Mouse (Mus musculus) erythroblast, embryonic 14.5 days (primary cell): ENCODE data around the gene Txndc17.

Source experiments
- GATA1 ChIP-seq: IDR thresholded peaks from 2 replicates; pipeline ENCODE4 v1.6.1; 2012; ENCODE audit warnings: low read length, inconsistent platforms, mixed read lengths
- TAL1 ChIP-seq: IDR thresholded peaks from 3 replicates; pipeline ENCODE4 v1.6.1; 2012; ENCODE audit warnings: low read length, inconsistent platforms, mixed read lengths

DNA sequence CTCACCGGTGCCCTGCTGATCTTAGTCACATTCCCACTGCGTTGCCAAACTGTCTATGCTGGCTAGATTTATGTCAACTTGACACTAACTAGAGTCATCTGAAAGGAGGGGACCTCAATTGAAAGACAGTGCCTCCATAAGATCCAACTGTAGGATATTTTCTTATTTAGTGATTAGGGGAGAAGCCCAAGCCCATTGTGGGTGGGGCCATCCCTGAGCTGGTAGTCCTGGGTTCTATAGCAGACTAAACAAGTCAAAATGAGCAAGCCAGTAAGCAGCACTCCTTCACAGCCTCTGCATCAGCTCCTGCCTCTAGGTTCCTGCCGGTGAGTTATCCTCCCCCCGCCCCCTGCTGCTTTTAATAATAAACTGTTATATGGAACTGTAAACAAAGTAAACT lies 26.2 kb upstream of the Txndc17 start:
- TF ChIP-seq GATA1 (no peak), TAL1 (no peak)
